Mouse (Mus musculus) heart, embryonic 11.5 days (tissue): ENCODE measurements around the gene Eif4a1. TPM values are rescaled to one million over a fixed set of nuclear protein-coding genes. Genes with fewer than 3 reads are reported as not detected.

Experiments
- ATAC-seq: fragments of 200-750 bp; cut with Nextera tagmentation; replicated peaks from 2 replicates; pipeline ENCODE4 v1.8.0; 2017; ENCODE audit warnings: moderate library complexity; ENCODE audit not compliant: insufficient number of reproducible peaks, low FRiP score, low TSS enrichment
- H3K27ac ChIP-seq: fragments of 300-500 bp; sonication (generic); 2 replicates; pipeline ENCODE4 v1.5.1; 2014; ENCODE audit warnings: mild to moderate bottlenecking, low read depth, low read length
- H3K27me3 ChIP-seq: fragments of 300-500 bp; sonication (generic); 2 replicates; pipeline ENCODE4 v1.6.1; 2014; ENCODE audit warnings: mild to moderate bottlenecking, low read length, mixed read lengths; ENCODE audit not compliant: control insufficient read depth, insufficient read depth
- H3K36me3 ChIP-seq: fragments of 300-500 bp; sonication (generic); 2 replicates; pipeline ENCODE4 v1.6.1; 2014; ENCODE audit warnings: mild to moderate bottlenecking, low read length, moderate library complexity, mixed read lengths; ENCODE audit not compliant: control insufficient read depth, insufficient read depth
- H3K4me1 ChIP-seq: fragments of 300-500 bp; sonication (generic); 2 replicates; pipeline ENCODE4 v1.6.1; 2014; ENCODE audit warnings: low read length; ENCODE audit not compliant: control insufficient read depth, insufficient read depth
- H3K4me2 ChIP-seq: fragments of 300-500 bp; sonication (generic); 2 replicates; pipeline ENCODE4 v1.6.1; 2014; ENCODE audit warnings: mild to moderate bottlenecking, moderate library complexity
- H3K4me3 ChIP-seq: fragments of 300-500 bp; sonication (generic); 2 replicates; pipeline ENCODE4 v1.5.1; 2014; ENCODE audit warnings: low read depth, low read length
- H3K9ac ChIP-seq: fragments of 300-500 bp; sonication (generic); 2 replicates; pipeline ENCODE4 v1.6.1; 2014; ENCODE audit warnings: mild to moderate bottlenecking, low read depth, low read length, moderate library complexity
- H3K9me3 ChIP-seq: fragments of 300-500 bp; sonication (generic); replicated peaks from 2 replicates; pipeline ENCODE4 v1.6.1; 2016; ENCODE audit warnings: low read length; ENCODE audit not compliant: control insufficient read depth
- WGBS: fragments of 180-500 bp; shearing (Covaris S2); extraction: QIAGEN DNeasy Blood & Tissue Kit; methylation state at CpG from one replicate; pipeline ENCODE4 v1.1.7; 2014; ENCODE audit not compliant: insufficient replicate concordance; 5-methylcytosine and 5-hydroxymethylcytosine counted together
- polyA plus RNA-seq: library from polyadenylated mRNA; unstranded; fragments of >200 nt; fragmentation: Nextera tagmentation; extraction: Ambion mirVana; gene quantifications from 2 replicates; pipeline ENCODE4 v1.2.1, GENCODE M21; 2014

Eif4a1 gene
- polyA plus RNA-seq, 1 experiment from 2014 or later, result 592 TPM

DNA sequence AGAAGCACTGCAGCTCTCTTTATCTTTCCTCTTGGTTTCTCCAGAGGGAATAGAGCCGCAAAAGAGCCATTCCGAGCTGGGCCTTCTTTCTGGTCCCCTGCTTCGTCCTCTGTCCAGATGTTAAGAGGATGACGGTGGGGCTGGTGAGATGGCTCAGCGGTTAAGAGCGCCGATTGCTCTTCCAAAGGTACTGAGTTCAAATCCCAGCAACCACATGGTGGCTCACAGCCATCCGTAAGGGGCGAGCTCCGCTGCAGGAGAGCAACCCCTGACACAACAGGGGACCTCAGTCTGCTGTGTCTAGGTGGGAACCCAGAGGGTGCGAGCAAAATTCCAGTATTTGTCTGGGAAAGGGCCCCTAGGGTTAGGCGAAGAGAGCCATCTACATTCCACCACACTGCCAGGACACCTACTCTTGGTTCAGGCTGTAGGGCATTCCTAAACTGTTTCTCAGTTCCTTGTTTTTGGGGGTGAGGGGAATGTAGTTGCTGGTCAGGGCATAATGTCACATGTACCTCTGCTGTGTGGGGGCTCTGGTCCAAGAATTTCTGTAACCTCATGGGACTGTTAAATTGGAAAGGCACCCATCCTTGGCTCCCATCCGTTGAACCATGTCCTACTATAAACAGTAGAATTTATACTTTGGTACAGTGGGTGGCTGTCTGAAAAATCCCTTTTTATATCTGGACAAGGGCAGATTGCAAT lies 9.1 kb downstream of the Eif4a1 start:
- H3K9ac ChIP-seq, result peak overlapping the region; percentile 81
- H3K9me3 ChIP-seq, result no peaks in the 10 kb centered on the region
- ATAC-seq, result no peak
- WGBS, result 63% methylated on average over 13 of the region's 13 CpGs
- H3K36me3 ChIP-seq, result peaks cover 21% of the 10 kb centered on the region
- peak overlapping the region; percentile 97 for H3K27ac ChIP-seq
- peak overlapping the region; percentile 56 for H3K4me3 ChIP-seq
- peak overlapping the region; percentile 76 for H3K4me2 ChIP-seq
- peaks cover 20% of the 10 kb centered on the region for H3K4me1 ChIP-seq
- H3K27me3 ChIP-seq, result no peaks in the 10 kb centered on the region

DNA sequence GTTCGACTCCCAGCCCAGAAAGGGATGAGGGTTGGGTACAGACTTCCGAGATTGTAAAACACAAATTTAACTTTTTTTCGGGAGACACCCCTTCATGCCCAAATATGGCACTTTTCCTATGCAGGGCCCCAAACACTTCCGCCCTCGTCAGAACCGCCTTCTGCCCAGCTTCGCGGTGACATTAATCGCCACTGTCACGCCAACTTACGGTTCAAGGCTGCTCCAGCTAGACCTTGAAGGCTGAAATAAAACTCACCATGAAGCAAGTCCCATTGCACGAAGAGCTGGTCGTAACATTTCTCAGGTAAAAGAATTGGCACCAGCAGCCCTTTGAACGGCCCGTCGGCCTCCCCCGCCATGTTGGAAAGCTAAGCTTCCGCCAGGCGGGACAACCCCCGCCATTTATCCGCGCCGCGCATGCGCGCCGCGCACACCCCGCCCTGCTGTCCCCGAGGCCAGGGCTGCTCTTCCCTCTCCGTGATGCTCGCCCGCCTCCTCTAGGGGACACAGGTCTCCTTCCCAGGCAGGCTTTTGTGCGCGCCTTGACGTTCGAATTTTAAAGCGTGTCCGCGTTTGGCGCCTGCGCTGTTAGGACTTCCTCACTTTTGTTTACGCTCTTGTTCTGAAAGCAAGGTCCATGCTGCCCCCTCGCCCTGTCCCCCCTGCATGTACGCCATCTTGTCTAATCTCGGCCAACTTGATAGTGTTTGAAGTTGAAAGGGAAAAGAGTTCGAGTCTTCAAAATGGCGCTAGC lies 9.8 kb downstream of the Eif4a1 start, which contains the start of gene Mpdu1:
TSS of gene Mpdu1 (minus strand) at position 430 of the 754 bp plus-strand sequence.
- Histone ChIP-seq H3K4me1 (peaks cover 20% of the 10 kb centered on the region), H3K27me3 (no peaks in the 10 kb centered on the region), H3K36me3 (peaks cover 19% of the 10 kb centered on the region; the same call in 1 of the 2 replicates), H3K4me3 (peak within 1 kb of the TSS; percentile 56), H3K9me3 (no peaks in the 10 kb centered on the region), H3K27ac (peak within 1 kb of the TSS; percentile 97), H3K9ac (peak within 1 kb of the TSS; percentile 81), H3K4me2 (peak within 1 kb of the TSS; percentile 76)
- peak; percentile 90 for ATAC-seq
- WGBS, result under 1% methylated on average over 48 of the region's 48 CpGs

DNA sequence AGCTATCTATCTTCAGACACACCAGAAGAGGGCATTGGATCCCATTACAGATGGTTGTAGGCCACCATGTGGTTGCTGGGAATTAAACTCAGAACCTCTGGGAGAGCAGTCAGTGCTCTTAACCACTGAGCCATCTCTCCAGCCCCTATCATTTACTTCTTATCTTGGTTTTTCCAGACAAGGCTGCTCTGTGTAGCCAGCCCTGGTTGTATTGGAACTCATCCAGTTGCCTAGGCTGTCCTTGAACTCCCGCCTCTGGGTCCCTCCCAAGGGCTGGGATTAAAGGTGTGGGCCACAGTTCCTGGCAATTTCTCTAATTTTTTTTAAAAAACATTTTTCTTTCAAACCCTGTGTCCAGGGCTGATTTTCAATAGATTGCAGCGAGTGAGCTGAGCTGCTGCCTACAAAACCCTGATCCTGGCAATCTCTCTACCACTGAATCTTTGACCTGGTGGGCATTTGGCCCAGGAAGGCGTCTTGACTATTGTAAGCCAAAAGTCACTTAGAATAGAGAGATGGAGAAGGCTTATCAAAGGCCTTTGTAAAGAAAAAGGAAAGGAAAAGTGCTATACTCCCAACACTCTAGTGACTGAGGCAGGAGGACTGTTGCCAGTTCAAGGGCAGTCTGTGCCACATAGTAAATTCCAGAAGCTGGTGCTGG lies 10.9 kb downstream of the Eif4a1 start:
- Histone ChIP-seq H3K9ac (peak overlapping the region; percentile 81), H3K9me3 (no peaks in the 10 kb centered on the region), H3K4me3 (peak overlapping the region; percentile 56), H3K36me3 (peaks cover 25% of the 10 kb centered on the region), H3K27ac (peak overlapping the region; percentile 97), H3K4me1 (peaks cover 24% of the 10 kb centered on the region), H3K4me2 (peak overlapping the region; percentile 76), H3K27me3 (no peaks in the 10 kb centered on the region)
- WGBS, result 69% methylated on average over 3 of the region's 3 CpGs
- no peak for ATAC-seq

DNA sequence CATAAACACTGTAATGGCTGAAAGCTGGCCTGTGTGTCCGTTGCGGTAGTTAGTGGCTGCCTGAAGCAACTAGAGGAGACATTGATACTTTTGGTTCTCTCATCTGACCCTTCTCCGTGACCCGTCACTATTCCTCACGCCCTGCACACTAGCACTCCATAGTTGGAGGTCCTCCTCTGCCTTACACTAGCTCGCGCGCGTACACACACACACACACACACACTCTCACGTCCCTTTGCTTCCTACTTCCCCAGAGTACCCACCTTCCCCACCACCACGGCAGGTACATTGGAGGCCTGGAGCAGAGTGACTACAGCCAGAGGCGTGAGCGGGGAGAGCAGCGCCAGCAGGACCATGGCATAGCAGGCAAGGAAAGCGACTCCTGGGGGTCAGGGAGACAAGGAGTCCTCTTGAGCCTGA lies 14.8 kb downstream of the Eif4a1 start:
- WGBS, result 86% methylated on average over 15 of the region's 15 CpGs
- no peak overlapping the region for H3K4me2 ChIP-seq
- no peak overlapping the region for H3K4me3 ChIP-seq
- no peaks in the 10 kb centered on the region for H3K9me3 ChIP-seq
- H3K9ac ChIP-seq, result no peak overlapping the region
- H3K27ac ChIP-seq, result no peak overlapping the region
- H3K36me3 ChIP-seq, result peaks cover 30% of the 10 kb centered on the region
- no peaks in the 10 kb centered on the region for H3K27me3 ChIP-seq
- peaks cover 30% of the 10 kb centered on the region for H3K4me1 ChIP-seq
- no peak for ATAC-seq

DNA sequence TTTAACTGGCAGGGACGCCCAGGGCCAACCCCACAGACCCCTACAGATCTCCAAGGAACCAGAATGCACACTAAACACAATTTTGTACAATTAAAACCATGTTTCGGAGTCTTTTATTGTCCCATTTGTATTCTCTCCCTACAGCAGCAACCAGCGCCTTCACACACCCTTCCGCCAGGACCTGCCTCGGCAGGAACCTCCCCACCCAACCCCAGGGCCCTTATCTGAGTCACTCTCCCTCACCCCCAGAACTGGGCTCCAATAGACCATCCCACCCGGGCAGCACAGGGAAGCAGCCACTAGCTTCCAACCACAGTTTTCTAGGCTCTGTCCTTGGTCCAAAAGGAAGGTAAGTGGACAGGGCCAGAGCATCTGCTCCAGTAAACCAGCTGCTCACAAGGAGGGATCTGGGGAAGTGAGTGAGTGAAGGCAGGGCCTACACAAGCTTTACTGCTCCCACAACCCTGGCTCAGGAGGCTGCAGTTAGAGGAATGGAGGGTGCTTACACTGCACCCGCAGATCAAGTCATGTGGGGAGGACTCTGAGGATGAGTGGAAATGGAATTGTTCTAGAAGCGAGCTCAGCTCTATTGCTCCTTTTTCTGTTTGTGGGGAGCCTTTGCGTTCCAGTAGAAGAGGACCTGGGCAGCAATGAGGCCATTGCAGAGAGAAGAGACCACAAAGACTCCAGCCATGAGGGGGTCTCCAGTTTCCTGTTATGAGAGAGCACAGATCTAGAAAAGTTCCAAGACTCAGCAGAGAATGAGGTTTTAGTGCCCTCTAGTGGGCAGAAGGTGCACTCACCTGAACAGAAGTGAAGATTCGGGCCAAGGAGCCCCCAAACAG lies 15.4 kb downstream of the Eif4a1 start:
- Histone ChIP-seq H3K36me3 (peaks cover 35% of the 10 kb centered on the region), H3K4me3 (no peak overlapping the region), H3K9me3 (no peaks in the 10 kb centered on the region), H3K4me1 (peaks cover 30% of the 10 kb centered on the region), H3K4me2 (no peak overlapping the region; the same call in 1 of the 2 replicates), H3K9ac (0 out of 2 replicates have a peak overlapping the region, but pooled peaks have one; percentile 6), H3K27me3 (no peaks in the 10 kb centered on the region), H3K27ac (no peak overlapping the region)
- ATAC-seq, result no peak
- WGBS, result 63% methylated on average over 10 of the region's 10 CpGs

DNA sequence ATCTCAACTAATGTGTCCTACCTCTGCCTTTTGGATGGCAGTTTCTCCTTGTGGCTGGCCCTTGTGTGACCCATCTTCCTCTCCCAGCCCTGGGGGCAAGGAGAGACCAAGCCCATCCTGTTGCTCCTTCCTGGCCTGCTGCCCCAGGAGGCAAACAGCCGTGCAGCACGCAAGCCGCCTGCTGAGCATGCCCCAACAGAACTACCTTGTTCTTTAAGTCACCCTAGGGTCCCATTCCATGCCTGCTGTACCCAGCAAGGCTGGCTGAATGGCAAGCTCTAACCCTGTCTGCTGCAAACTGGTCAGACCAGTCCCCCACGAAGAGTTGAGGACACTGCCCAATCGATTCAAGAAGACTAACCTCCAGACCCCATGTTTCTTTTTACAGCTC lies 16.2 kb downstream of the Eif4a1 start:
- H3K9me3 ChIP-seq, result no peaks in the 10 kb centered on the region
- H3K27ac ChIP-seq, result no peak overlapping the region
- no peak overlapping the region for H3K4me2 ChIP-seq
- H3K4me3 ChIP-seq, result no peak overlapping the region
- no peak for ATAC-seq
- WGBS, result 74% methylated on average over 5 of the region's 5 CpGs
- H3K4me1 ChIP-seq, result peaks cover 25% of the 10 kb centered on the region
- no peaks in the 10 kb centered on the region for H3K27me3 ChIP-seq
- no peak overlapping the region for H3K9ac ChIP-seq
- peaks cover 42% of the 10 kb centered on the region for H3K36me3 ChIP-seq

DNA sequence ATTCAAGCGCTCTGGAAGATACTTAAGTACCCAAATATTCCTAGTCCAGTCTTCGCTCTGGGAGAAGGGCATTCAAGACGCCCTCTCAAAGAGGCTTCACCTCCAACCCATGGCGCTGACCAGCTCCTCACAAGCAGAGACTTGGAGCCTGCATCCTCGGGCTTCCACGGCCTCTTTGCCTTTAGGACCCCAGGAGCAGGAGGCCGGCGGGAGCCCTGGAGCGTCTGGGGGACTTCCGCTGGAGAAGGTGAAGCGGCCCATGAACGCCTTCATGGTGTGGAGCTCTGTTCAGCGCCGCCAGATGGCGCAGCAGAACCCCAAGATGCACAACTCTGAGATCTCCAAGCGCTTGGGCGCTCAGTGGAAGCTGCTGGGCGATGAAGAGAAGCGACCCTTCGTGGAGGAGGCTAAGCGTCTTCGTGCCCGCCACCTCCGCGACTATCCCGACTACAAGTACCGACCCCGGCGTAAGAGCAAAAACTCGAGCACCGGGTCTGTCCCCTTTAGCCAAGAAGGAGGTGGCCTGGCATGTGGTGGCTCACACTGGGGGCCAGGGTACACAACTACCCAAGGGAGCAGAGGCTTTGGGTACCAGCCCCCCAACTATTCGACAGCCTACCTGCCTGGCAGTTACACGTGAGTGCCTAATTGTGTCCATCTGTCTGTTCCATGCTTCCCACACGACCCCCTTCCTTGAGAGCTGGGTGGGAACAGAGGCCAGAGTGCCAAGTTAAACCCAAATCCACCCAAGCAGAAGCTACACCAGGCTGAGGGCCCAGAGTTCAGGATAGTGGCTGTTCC lies 16.8 kb downstream of the Eif4a1 start, which contains the start of gene Sox15:
TSS of gene Sox15 (plus strand) at position 51 of the 801 bp plus-strand sequence.
- peak within 1 kb of the TSS; percentile 34 for H3K4me2 ChIP-seq
- H3K4me3 ChIP-seq, result no peak within 1 kb of the TSS
- H3K27me3 ChIP-seq, result no peaks in the 10 kb centered on the region
- H3K9me3 ChIP-seq, result no peaks in the 10 kb centered on the region
- H3K36me3 ChIP-seq, result peaks cover 48% of the 10 kb centered on the region
- H3K4me1 ChIP-seq, result peaks cover 21% of the 10 kb centered on the region
- WGBS, result 25% methylated on average over 34 of the region's 34 CpGs
- peak; percentile 67 for ATAC-seq
- H3K9ac ChIP-seq, result peak within 1 kb of the TSS; percentile 46; the same call in 1 of the 2 replicates
- peak within 1 kb of the TSS; percentile 41; the same call in 1 of the 2 replicates for H3K27ac ChIP-seq
